Mouse (Mus musculus) embryonic stem cell, embryonic (primary cell): ENCODE results near the gene Gm47283.
"Not testable (repeated sequence)": the region's sequence is repeated elsewhere in the genome, so short reads cannot be mapped to it uniquely, and the experiment has no call there.

Experiments
- CTCF ChIA-PET, 4 experiments: fragments of 300-600 bp in 2 of 4; fragments of 350-600 bp in 2 of 4; sonication (Branson Sonifier 250); formaldehyde crosslinking; loops; one replicate each; lab custom pipeline; 2022; ENCODE audit warnings: inconsistent platforms in 2 of 4; lab: Charles Lee
- POLR2A ChIA-PET, 4 experiments: fragments of 300-600 bp in 2 of 4; fragments of 350-600 bp in 2 of 4; sonication (Branson Sonifier 250); formaldehyde crosslinking; loops; one replicate each; lab custom pipeline; 2022; ENCODE audit warnings: antibody characterized with exemption in 4 of 4, inconsistent platforms in 1 of 4; lab: Charles Lee

The Gm47283 gene

DNA sequence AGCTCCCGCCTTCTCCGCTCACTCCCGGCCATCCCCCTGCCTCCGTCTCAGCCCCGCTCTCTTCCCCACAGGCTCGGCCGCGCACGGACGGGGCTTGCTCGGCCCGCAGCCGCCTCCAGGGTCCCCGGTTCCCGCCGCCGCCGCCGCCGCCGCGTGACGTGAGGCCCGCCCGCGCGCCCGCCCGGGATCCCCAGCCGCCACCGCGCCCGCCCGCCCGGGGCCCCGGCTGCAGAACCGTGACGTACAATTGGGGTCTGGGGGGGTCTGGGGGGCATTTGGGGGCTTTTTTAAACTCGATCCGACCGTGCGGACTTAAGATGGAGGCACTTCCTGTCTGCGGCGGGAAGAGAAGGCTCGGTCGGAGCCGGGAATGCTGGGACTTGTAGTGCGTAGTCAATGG, at the start of gene Gm47283:
Gene Gm47283, plus strand, starts transcription at position 301 of the 400 bp plus-strand sequence.
- CTCF ChIA-PET, POLR2A ChIA-PET: not testable (repeated sequence)

DNA sequence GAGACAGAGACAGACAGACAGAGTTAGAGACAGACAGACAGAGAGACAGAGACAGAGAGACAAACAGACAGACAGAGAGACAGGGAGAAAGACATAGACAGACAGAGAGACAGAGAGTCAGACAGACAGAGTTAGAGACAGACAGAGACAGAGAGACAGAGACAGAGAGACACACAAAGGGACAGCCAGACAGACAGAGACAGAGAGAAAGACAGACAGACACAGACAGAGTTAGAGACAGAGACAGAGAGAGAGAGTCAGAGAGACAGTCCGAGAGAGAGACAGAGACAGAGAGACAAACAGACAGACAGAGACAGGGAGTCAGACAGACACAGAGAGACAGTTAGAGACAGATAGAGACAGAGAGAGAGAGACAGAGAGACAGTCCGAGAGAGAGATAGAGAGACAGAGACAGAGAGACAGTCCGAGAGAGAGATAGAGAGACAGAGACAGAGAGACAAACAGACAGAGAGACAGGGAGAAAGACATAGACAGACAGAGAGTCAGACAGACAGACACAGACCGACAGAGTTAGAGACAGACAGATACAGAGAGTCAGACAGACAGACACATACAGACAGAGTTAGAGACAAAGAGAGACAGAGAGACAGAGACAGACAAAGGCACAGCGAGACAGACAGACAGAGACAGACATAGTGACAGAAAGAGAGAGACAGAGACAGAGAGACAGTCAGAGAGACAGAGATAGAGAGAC, 49.2 kb upstream of the Gm47283 start:
- CTCF ChIA-PET, POLR2A ChIA-PET: not testable (repeated sequence)

DNA sequence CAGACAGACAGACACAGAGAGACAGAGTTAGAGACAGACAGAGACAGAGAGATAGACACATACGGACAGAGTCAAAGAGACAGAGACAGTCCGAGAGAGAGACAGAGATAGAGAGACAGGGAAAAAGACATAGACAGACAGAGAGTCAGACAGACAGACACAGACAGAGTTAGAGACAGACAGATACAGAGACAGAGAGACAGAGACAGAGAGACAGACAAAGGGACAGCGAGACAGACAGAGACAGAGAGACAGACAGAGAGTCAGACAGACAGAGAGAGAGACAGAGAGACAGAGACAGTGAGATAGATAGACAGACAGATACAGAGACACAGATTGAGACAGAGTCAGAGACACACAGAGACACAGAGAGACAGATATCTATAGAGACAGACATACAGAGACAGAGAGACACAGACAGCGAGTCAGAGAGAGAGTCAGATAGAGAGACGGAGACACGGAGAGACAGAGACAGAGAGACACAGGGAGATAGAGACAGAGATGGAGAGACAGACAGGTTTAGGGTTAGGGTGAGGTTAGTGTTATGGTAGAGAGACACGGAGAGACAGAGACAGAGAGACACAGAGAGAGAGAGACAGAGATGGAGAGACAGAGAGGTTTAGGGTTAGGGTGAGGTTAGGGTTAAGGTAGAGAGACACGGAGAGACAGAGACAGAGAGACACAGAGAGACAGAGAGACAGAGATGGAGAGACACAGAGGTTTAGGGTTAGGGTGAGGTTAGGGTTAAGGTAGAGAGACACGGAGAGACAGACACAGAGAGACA, 48.1 kb upstream of the Gm47283 start:
- CTCF ChIA-PET, POLR2A ChIA-PET: not testable (repeated sequence)

DNA sequence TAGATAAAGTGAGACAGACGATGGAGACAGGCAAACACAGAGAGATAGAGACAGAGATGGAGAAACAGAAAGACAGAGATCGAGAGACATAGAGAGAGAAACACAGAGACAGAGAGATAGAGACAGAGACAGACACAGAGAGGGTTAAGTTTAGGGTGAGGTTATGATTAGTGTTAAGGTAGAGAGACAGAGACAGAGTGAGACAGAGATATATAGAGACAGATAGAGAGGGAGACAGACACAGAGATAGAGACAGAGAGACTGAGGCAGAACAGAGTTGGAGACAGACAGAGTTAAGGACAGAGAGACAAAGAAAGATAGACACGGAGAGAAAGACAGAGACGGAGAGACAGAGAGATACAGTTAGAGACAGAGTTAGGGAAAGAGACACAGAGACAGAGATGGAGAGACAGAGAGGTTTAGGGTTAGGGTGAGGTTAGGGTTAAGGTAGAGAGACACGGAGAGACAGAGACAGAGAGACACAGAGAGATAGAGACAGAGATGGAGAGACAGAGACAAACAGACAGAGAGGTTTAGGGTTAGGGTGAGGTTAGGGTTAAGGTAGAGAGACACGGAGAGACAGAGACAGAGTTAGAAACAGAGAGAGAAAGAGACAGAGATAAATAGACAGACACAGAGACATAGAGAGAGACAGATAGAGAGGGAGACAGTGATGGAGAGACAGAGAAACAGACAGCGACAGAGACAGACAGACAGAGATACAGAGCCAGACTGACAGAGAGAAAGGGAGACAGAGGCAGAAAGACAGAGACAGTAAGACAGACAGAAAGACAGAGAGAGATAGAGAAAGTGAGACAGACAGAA, 46.7 kb upstream of the Gm47283 start:
- CTCF ChIA-PET, result no interaction called here
- POLR2A ChIA-PET, result no interaction called here

DNA sequence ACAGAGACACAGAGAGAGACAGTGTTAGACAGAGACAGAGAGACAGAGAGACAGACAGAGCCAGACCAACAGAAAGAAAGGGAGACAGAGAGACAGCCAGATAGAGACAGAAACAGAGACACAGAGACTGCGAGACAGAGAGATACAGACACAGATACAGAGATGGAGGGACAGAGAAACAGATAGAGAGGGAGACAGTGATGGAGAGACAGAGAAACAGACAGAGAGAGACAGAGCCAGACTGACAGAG, 46.2 kb upstream of the Gm47283 start:
- ChIA-PET CTCF (no interaction called here), POLR2A (no interaction called here)

DNA sequence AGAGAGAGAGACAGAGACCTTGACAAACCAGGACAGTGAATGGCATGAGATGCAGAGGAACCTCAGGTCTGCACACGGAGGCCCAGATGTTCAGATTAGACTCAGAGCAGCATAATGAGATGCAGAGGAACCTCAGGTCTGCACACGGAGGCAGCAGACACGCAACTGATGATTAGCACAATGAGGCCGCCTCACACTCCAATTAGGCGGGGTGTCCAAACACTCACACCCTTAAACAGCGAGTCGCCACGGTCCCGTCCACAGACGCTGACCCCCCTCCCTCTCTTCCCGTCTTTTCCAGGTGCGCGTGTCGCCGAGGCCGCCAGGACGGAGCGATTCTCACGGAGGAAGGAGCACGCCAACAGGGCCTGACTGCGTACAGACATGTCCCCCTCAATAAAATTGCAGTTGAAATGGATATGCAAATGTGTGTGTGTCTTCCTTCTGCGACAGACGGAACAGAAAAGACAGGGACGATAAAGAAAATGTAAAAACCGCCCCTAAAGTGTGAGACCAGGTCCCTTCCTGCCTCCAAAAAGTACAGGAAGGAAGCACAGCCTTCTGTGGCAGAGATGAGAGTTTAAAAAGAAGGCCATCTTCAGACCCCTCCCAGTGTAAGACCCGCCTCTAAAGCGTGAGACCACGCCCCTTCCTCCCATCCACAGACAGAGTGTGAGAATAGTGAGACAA, 45.6 kb upstream of the Gm47283 start:
- POLR2A ChIA-PET, result not testable (repeated sequence)

DNA sequence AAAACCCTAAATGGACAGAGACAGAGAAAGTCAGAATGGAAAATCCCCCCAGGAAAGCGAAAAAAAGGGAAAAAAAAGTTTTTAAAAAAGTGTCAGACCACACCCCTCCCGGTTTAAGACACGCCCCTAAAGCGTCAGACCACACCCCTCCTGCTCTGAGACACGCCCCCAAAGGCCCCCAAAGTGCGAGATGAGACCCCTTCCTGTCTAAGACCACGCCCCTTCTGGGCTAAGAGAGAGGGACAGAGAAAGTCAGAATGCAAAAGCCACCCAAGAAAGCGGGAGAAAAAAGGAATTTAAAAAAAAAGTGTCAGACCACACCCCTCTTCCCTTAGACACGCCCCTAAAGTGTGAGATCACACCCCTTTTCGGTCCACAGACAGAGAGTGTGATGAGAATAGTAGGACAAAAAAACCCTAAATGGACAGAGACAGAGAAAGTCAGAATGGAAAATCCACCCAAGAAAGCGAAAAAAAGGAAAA, 45.0 kb upstream of the Gm47283 start:
- CTCF ChIA-PET, POLR2A ChIA-PET: not testable (repeated sequence)

More for the DNA sequence above, 45.6 kb upstream of the Gm47283 start:
- CTCF ChIA-PET, result not testable (repeated sequence)

DNA sequence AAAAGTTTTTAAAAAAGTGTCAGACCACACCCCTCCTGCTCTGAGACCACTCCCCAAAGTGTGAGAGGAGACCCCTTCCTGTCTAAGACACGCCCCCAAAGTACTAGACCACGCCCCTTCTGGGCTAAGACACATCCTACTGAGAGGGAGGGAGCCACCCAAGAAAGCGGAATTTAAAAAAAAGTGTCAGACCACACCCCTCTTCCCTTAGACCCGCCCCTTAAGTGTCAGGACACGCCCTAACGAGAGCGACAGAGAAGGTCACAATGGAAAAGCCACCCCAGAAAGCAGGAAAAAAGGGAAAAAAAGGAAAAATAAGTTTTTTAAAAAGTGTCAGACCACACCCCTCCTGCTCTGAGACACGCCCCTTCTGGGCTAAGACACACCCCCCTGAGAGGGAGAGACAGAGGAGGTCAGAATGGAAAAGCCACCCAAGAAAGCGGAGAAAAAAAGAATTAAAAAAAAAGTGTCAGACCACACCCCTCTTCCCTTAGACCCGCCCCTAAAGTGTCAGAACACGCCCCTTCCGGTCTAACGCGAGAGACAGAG, 44.5 kb upstream of the Gm47283 start:
- ChIA-PET CTCF (no interaction called here), POLR2A (no interaction called here)

DNA sequence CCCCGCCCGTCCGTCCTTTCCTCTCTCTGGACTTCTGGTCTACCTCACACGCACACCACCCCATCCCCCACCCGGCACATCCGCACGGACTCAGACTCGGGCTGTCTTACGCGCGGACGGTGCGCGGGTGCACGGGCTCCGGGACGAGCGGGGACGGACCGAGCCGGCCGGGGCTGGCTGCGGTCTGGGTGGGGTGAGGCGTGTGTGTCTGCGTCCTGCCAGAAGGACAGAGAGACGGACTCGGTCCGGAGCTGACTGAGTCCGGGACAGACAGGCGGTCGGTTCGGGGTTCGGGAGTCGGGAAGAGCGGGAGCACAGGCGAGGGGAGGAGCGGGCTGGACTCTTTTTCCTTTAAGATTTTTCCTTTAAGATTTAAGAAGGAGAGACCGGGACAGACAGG, 43.5 kb upstream of the Gm47283 start:
- CTCF ChIA-PET, POLR2A ChIA-PET: not testable (repeated sequence)

DNA sequence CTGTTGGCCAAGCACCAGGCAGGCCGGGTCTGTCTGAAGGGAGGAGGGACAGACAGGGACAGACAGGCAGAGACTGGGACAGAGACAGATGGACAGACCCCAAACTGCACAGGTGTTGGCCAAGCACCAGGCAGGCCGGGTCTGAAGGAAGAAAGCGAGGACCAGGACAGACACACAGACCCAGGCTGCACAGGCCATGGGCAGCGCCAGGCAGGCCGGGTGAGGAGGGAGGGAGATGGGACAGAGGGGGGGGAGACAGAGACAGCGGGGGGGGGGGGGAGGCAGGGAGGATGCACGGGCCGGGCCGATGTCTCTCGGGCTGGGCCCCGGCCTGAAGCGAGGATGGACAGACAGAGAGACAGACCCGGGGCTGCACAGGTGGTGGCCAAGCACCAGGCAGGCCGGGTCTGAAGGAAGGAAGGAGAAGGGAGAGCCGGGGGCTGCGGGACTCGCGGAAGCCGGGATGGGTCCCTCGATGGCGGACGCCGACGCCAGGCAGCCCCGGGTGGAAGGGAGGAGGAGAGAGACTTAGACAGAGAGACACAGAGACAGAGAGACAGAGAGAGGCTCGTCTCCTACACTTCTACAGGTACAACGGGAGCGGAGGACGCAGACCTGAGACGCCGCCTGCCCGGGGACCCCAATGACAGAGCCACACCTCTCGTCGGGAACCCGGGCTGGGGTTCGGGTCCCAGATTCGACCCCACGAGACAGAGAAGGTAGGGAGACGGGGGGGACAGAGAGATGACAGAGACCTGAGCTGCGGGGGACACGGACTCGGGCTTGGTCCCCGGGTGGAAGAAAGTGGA, 42.9 kb upstream of the Gm47283 start:
- CTCF ChIA-PET, result not testable (repeated sequence)

DNA sequence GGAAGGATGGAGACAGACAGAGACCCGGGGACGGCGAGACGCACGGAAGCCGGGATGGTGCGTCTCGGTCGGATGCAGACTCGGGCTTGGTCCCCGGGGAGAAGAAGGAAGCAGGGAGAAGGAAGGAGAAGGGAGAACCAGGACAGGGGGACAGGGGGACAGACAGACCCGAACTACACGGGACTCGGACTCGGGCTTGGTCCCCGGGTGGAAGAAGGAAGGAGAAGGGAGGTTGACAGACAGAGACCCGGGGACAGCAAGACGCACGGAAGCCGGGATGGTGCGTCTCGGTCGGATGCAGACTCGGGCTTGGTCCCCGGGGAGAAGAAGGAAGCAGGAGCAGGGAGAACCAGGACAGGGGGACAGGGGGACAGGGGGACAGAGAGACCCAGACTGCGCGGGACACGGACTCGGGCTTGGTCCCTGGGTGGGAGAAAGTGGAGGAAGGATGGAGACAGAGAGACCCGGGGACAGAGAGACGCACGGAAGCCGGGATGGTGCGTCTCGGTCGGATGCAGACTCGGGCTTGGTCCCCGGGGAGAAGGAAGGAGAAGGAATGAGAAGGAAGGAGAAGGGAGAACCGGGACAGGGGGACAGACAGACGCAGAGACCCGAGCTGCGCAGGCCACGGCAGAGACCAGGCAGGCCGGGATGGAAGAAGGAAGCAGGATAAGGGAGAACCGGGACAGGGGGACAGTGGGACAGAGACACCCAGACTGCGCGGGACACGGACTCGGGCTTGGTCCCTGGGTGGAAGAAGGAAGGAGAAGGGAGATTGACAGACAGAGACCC, 42.1 kb upstream of the Gm47283 start:
- CTCF ChIA-PET, POLR2A ChIA-PET: not testable (repeated sequence)

More for the DNA sequence above, 42.9 kb upstream of the Gm47283 start:
- POLR2A ChIA-PET, result not testable (repeated sequence)

DNA sequence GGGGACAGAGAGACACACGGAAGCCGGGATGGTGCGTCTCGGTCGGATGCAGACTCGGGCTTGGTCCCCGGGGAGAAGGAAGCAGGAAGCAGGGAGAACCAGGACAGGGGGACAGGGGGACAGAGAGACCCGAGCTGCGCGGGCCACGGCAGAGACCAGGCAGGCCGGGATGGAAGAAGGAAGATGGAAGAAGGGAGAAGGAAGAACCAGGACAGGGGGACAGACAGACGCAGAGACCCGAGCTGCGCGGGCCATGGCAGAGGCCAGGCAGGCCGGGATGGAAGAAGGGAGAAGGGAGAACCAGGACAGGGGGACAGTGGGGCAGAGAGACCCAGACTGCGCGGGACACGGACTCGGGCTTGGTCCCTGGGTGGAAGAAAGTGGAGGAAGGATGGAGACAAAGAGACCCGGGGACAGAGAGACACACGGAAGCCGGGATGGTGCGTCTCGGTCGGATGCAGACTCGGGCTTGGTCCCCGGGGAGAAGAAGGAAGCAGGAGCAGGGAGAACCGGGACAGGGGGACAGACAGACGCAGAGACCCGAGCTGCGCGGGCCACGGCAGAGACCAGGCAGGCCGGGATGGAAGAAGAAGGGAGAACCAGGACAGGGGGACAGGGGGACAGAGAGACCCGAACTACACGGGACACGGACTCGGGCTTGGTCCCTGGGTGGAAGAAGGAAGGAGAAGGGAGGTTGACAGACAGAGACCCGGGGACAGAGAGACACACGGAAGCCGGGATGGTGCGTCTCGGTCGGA, 41.3 kb upstream of the Gm47283 start:
- POLR2A ChIA-PET, result interaction anchor here in 1 of 4 experiments (0.8 kb wide), 1 partner anchor 85 kb away, joined by 6 read pairs; no protein-coding TSS in a partner anchor
- CTCF ChIA-PET, result not testable (repeated sequence)

DNA sequence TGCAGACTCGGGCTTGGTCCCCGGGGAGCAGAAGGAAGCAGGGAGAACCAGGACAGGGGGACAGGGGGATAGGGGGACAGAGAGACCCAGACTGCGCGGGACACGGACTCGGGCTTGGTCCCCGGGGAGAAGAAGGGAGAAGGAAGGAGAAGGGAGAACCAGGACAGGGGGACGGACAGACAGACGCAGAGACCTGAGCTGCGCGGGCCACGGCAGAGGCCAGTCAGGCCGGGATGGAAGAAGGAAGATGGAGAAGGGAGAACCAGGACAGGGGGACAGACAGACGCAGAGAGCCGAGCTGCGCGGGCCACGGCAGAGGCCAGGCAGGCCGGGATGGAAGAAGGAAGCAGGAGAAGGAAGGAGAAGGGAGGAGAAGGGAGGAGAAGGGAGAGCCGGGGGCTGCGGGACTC, 40.7 kb upstream of the Gm47283 start:
- ChIA-PET CTCF (no interaction called here), POLR2A (interaction anchor here in 1 of 4 experiments (0.8 kb wide), 1 partner anchor 85 kb away, joined by 6 read pairs; no protein-coding TSS in a partner anchor)

DNA sequence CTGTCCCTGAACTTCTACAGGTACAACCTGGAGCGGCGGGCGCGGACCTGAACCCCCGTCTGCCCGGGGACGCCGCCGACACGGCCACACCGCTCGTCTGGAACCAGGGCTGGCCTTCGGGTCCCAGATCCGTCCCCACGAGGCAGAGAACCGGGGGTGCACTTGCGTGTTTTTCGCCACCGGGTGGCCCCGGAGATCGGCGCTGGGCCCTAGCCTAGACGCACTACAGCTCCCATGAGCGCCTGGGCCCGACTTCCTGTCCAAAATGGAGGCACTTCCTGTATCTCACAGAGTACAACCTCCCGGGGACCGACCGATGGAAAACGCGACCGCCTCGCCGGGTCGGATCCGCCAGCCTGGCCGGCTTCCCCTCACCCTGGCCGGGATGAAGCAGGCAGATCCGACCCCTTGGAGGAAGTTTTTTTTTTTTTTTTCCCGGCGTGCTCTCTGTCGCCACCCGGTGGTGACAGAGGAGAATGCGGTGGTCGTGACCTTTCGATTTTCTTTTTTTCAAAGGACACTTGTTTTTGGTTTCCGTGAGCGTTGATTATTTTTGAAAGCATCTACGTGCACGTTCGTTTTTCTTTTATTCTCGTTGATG, 40.1 kb upstream of the Gm47283 start:
- POLR2A ChIA-PET, result interaction anchor here in 1 of 4 experiments (0.8 kb wide), 1 partner anchor 84 kb away, joined by 6 read pairs; no protein-coding TSS in a partner anchor
- CTCF ChIA-PET, result not testable (repeated sequence)

DNA sequence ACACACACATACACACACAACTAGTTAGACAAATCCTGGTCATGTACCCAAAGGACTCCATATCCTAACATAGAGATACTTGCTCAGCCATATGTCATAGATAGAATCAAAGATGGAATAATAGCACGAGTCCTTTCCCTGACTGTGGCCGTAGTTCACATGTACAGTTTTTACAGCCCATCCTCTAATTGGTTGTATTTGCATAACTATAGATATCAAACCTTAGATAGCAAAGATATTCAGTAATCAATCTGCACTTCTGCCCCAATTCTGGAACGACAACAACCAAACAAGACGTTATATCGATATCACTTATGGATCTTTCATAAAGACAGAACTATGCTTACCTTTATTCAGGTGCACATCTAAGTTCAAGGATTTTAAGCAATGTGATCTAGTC, 39.3 kb upstream of the Gm47283 start:
- POLR2A ChIA-PET, CTCF ChIA-PET: not testable (repeated sequence)

DNA sequence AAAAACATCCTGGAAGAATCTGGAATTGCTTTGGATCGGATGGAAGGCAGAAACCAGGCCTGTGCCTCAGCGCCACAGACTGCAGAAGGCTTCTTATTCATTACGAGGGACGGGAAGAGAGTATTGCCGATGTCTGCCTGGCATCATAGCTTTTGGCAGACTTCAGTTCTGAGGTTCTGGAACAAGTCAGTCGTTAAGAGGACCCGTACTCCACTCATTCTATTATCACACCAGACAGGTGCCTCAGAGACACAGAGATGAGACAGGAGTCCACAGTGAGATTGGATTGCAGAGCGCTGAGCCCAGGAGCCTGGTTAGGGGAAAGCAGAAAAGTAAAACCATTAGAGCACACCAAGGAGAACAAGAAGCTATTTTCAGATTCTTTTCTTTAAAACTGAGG, 29.8 kb upstream of the Gm47283 start, which contains the start of gene Gm21860:
Gene Gm21860, minus strand, starts transcription at position 101 of the 400 bp plus-strand sequence.
- CTCF ChIA-PET, POLR2A ChIA-PET: not testable (repeated sequence)
